Mouse (Mus musculus) testis, adult 2 months (tissue): ENCODE data around the gene Gimap5.

Experiments
- CTCF ChIP-seq: fragments of 200-500 bp; IDR thresholded peaks from 2 replicates; pipeline ENCODE4 v1.5.1; 2012; ENCODE audit warnings: low read depth, mild to moderate bottlenecking, inconsistent platforms, low read length, moderate library complexity; ENCODE audit not compliant: control insufficient read depth, insufficient read depth, insufficient replicate concordance
- POLR2A ChIP-seq: fragments of 200-500 bp; IDR thresholded peaks from 2 replicates; pipeline ENCODE4 v1.6.1; 2012; ENCODE audit warnings: low read depth, mild to moderate bottlenecking, inconsistent platforms, low read length, moderate library complexity; ENCODE audit not compliant: control insufficient read depth

DNA sequence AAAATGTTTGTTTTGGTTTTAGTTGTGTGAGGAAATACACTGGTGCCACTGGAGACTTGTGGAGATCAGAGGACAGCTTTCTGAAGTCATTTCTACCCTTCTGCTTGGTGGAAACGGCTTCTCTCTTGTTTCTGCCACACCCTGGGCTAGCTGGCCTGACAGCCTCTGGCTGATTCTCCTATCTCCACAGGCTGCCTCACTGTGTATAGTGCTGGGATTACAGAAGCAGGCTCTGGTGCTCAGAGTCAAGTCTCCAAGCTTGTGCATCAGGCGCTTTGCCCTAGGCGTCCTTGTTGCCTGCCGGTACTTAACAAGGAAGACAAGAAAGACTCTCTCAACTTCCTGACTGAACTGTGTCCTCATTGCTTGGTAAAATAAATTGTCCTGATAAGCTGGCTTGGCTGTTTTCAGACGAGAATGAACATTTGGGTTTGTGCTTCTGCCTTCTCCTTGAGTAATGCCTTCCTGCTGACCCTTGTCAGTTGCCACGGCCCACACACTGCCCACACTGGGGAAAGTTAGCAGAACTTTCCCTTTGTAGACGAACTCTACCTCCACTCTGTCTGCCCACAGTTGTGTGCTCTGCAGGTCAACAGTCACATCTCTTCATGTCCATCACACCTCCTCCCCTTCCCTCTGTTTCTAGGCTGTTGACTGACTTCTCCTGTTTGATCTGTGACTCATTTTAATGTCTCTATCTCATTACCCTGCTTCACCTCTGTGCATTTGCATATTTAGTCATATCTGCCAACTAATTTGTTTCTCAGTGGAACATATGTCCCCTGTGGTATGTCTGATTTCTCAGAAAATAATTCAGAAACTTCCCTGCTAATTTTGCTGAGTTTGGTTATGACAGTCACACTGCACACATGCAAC lies 1.3 kb downstream of the Gimap5 start:
- TF ChIP-seq POLR2A (no peak), CTCF (no peak)
